Mouse (Mus musculus) bone marrow macrophage, adult 2 months (primary cell): ENCODE data around the gene Zfp266. TPM values are rescaled to one million over a fixed set of nuclear protein-coding genes. Genes with fewer than 3 reads are reported as not detected.

Source experiments
- H3K27ac ChIP-seq: 2 replicates; pipeline ENCODE4 v1.5.1; 2012; ENCODE audit warnings: low read depth, low read length; ENCODE audit not compliant: insufficient read depth
- H3K4me1 ChIP-seq: 2 replicates; pipeline ENCODE4 v1.6.1; 2012; ENCODE audit warnings: low read length; ENCODE audit not compliant: control insufficient read depth, insufficient read depth
- H3K4me3 ChIP-seq: 2 replicates; pipeline ENCODE4 v1.5.1; 2012; ENCODE audit warnings: mild to moderate bottlenecking, low read length, moderate library complexity; ENCODE audit not compliant: insufficient read depth
- CTCF ChIP-seq: IDR thresholded peaks from 2 replicates; pipeline ENCODE4 v1.5.1; 2012; ENCODE audit warnings: low read depth, mild to moderate bottlenecking, low read length, moderate library complexity
- POLR2A ChIP-seq: IDR thresholded peaks from 2 replicates; pipeline ENCODE4 v1.6.1; 2012; ENCODE audit warnings: mild to moderate bottlenecking, low read depth, low read length, borderline replicate concordance
- polyA plus RNA-seq: library from polyadenylated mRNA; stranded (reverse); fragments of >200 nt; gene quantifications from 2 replicates; pipeline ENCODE4 v1.2.4, GENCODE M21; 2012; ENCODE audit not compliant: missing spikeins, insufficient read depth, insufficient read length

Zfp266 gene
- polyA plus RNA-seq, 1 experiment, result 20.6 TPM

GRCm38 (mm10) chr9:20451493-20451892 is 69.7 kb downstream of the Zfp266 start:
- Histone ChIP-seq H3K4me1 (peaks cover 3% of the 10 kb centered on the region; the same call in 1 of the 2 replicates), H3K27ac (no peak overlapping the region), H3K4me3 (no peak overlapping the region)
- TF ChIP-seq CTCF (no peak), POLR2A (no peak)

Other genes with a start within 250 kb of the Zfp266 start
- not detected in 2 replicates for gene Olfr39, start 239.1 kb downstream of the Zfp266 start, polyA plus RNA-seq
- gene Olfr873, start 222.9 kb downstream of the Zfp266 start, polyA plus RNA-seq, result not detected in 2 replicates
- gene Olfr18, start 185.3 kb downstream of the Zfp266 start, polyA plus RNA-seq, result not detected in 2 replicates
- 17.3 and 17.7 TPM in 2 replicates for gene Zfp560, start 136.2 kb downstream of the Zfp266 start, polyA plus RNA-seq
- gene Zfp26, start 61.3 kb downstream of the Zfp266 start, polyA plus RNA-seq, result 13.8 and 15.5 TPM in 2 replicates
- 14.7 and 15.7 TPM in 2 replicates for gene Zfp426, start 28.7 kb downstream of the Zfp266 start, polyA plus RNA-seq
- 7.4 and 7.5 TPM in 2 replicates for gene Zfp846, start 59.9 kb upstream of the Zfp266 start, polyA plus RNA-seq
- gene Ubl5, start 121.5 kb upstream of the Zfp266 start, polyA plus RNA-seq, result 309 and 316 TPM in 2 replicates
- gene Fbxl12, start 123.3 kb upstream of the Zfp266 start, polyA plus RNA-seq, result 15.7 and 16.7 TPM in 2 replicates
- 11.4 and 11.5 TPM in 2 replicates for gene Pin1, start 130.7 kb upstream of the Zfp266 start, polyA plus RNA-seq
- gene Olfm2, start 224.9 kb upstream of the Zfp266 start, polyA plus RNA-seq, result not detected in 2 replicates